Mouse (Mus musculus) forebrain, embryonic 15.5 days (tissue): ENCODE data around the gene Tm6sf2. TPM values are rescaled to one million over a fixed set of nuclear protein-coding genes. Genes with fewer than 3 reads are reported as not detected.

Source experiments
- ATAC-seq: fragments of 200-750 bp; cut with Nextera tagmentation; replicated peaks from 2 replicates; pipeline ENCODE4 v1.8.0; 2017; ENCODE audit warnings: mild to moderate bottlenecking, moderate TSS enrichment, moderate library complexity
- H3K27ac ChIP-seq: fragments of 300-500 bp; sonication (generic); replicated peaks from 2 replicates; pipeline ENCODE4 v1.5.1; 2015; ENCODE audit warnings: mild to moderate bottlenecking, inconsistent platforms
- H3K27me3 ChIP-seq: fragments of 300-500 bp; sonication (generic); 2 replicates; pipeline ENCODE4 v1.6.1; 2015; ENCODE audit warnings: inconsistent platforms
- H3K36me3 ChIP-seq: fragments of 300-500 bp; sonication (generic); 2 replicates; pipeline ENCODE4 v1.6.1; 2015; ENCODE audit warnings: mild to moderate bottlenecking, inconsistent platforms
- H3K4me1 ChIP-seq: fragments of 300-500 bp; sonication (generic); 2 replicates; pipeline ENCODE4 v1.6.1; 2015; ENCODE audit warnings: inconsistent platforms
- H3K4me2 ChIP-seq: fragments of 300-500 bp; sonication (generic); replicated peaks from 2 replicates; pipeline ENCODE4 v1.6.1; 2015; ENCODE audit warnings: mild to moderate bottlenecking, inconsistent platforms
- H3K4me3 ChIP-seq: fragments of 300-500 bp; sonication (generic); 2 replicates; pipeline ENCODE4 v1.5.1; 2015; ENCODE audit warnings: mild to moderate bottlenecking, inconsistent platforms
- H3K9ac ChIP-seq: fragments of 300-500 bp; sonication (generic); replicated peaks from 2 replicates; pipeline ENCODE4 v1.6.1; 2015; ENCODE audit warnings: mild to moderate bottlenecking, inconsistent platforms
- H3K9me3 ChIP-seq: fragments of 300-500 bp; sonication (generic); 2 replicates; pipeline ENCODE4 v1.6.1; 2016; ENCODE audit warnings: inconsistent platforms
- WGBS: fragments of 180-500 bp; shearing (Covaris S2); methylation state at CpG from one replicate; pipeline ENCODE4 v1.1.7; 2015; ENCODE audit warnings: mixed read lengths; 5-methylcytosine and 5-hydroxymethylcytosine counted together
- microRNA-seq: library from miRNA; unstranded; fragments of <30 nt; microRNA quantifications from one replicate; pipeline ENCODE4, GENCODE M21; 2016
- polyA plus RNA-seq: library from polyadenylated mRNA; unstranded; fragments of >200 nt; fragmentation: Nextera tagmentation; extraction: Ambion mirVana; gene quantifications from 2 replicates; pipeline ENCODE4 v1.2.1, GENCODE M21; 2015

The Tm6sf2 gene
- polyA plus RNA-seq, 1 experiment from 2014 or later, result 1.5 TPM

DNA sequence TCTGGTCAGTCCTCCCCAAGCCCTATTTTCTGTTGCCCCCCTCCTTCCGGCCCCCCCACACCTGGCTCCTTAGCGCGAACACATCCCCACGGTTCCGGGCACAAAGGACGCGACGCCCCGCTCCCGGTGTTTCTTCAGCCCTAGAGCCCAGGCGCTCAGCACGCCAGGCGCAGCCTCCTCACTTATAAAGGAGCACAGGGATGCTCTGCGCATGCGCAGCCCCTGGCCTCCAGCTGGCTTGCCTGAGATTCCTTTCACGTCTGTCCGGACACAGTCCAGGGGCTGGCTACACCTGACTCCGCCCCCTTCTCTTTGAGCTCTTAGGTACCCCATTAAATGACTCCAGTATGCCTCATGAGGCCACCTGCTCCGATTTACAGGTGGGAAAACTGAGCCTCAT lies 47.9 kb downstream of the Tm6sf2 start, which contains the start of gene Ncan:
Gene Ncan (minus strand): TSS at position 207 of the 400 bp plus-strand sequence.
- peak within 1 kb of the TSS; percentile 99 for H3K27ac ChIP-seq
- peak within 1 kb of the TSS; percentile 70 for H3K4me2 ChIP-seq
- H3K9ac ChIP-seq, result peak within 1 kb of the TSS; percentile 90
- H3K27me3 ChIP-seq, result peaks cover 3% of the 10 kb centered on the region; the same call in 1 of the 2 replicates
- H3K4me1 ChIP-seq, result peaks cover 27% of the 10 kb centered on the region
- no peaks in the 10 kb centered on the region for H3K9me3 ChIP-seq
- peaks cover 10% of the 10 kb centered on the region for H3K36me3 ChIP-seq
- peak; percentile 68 for ATAC-seq
- 1% methylated on average over 19 of the region's 19 CpGs for WGBS
- H3K4me3 ChIP-seq, result peak within 1 kb of the TSS; percentile 70

DNA sequence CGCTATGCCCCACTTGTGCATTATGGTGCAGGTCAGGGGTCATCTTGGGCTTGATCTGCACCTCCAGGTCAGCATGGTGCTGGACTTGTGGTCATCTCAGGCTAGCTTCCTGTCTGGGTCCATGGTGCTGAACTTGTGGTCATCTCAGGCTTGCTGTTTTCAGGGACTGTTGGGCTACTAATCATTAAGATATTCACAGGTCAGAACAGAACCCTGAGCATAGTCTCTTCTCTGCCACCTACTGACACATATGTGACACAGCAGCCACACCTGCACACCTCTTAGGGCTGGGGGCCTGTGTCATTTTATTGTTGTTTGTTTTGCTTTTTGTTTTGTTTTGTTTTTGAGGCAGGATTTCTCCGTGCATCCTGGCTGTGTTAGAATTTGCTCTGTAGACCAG lies 50.1 kb downstream of the Tm6sf2 start:
- Histone ChIP-seq H3K4me2 (no peak overlapping the region), H3K4me3 (no peak overlapping the region), H3K9me3 (no peaks in the 10 kb centered on the region), H3K27ac (no peak overlapping the region), H3K4me1 (peaks cover 11% of the 10 kb centered on the region), H3K9ac (no peak overlapping the region), H3K27me3 (peaks cover 3% of the 10 kb centered on the region; the same call in 1 of the 2 replicates), H3K36me3 (no peaks in the 10 kb centered on the region)
- no peak for ATAC-seq
- 62% methylated on average over 2 of the region's 2 CpGs for WGBS

DNA sequence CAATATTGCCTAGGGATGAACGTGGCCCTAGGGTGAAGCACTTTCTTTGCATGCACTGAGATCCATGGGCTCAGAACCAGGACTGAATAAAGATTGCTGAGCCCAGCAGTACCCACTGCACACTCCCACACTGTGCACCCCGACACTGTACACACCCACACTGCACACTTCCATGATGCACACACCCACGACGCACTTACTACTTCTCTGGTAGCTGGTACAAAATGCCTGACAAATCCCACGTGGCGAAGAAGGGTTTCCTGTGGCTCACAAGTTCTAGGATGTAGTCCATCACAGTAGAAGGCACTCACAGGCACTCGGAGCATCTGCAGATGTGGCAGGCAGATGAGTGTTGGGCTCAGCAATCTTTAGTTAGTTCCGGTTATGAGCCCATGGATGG lies 52.3 kb downstream of the Tm6sf2 start:
- Histone ChIP-seq H3K4me2 (no peak overlapping the region), H3K4me3 (no peak overlapping the region), H3K27me3 (peaks cover 3% of the 10 kb centered on the region; the same call in 1 of the 2 replicates), H3K9me3 (no peaks in the 10 kb centered on the region), H3K9ac (no peak overlapping the region), H3K4me1 (peaks cover 19% of the 10 kb centered on the region), H3K27ac (no peak overlapping the region), H3K36me3 (no peaks in the 10 kb centered on the region)
- no peak for ATAC-seq
- 66% methylated on average over 8 of the region's 8 CpGs for WGBS

DNA sequence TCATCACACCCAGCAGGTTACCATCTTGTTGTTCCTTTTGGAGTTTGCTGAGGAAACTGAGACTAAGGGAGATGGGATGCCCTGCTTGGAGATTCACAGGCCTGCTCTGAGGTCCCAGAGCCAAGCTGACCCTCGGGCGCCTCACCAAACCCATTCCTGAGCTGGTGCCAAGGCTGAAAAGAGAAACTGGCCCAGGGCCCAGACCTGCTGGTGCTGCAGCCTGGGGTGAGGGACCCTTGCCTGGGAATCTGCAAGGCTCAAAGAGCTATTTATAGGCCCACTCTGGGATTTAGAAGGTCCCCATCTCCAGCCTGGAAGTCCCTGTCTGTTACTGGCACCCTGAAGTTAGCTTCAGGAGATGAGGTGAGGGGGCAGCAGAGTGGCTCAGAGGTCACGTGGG lies 55.7 kb downstream of the Tm6sf2 start:
- H3K4me1 ChIP-seq, result peaks cover 34% of the 10 kb centered on the region
- H3K9me3 ChIP-seq, result no peaks in the 10 kb centered on the region
- peaks cover 9% of the 10 kb centered on the region; the same call in 1 of the 2 replicates for H3K36me3 ChIP-seq
- no peak overlapping the region; the same call in 1 of the 2 replicates for H3K9ac ChIP-seq
- peak overlapping the region; percentile 74 for H3K27ac ChIP-seq
- 40% methylated on average over 3 of the region's 3 CpGs for WGBS
- H3K27me3 ChIP-seq, result peaks cover 3% of the 10 kb centered on the region; the same call in 1 of the 2 replicates
- H3K4me3 ChIP-seq, result no peak overlapping the region
- no peak; the same call in 1 of the 2 replicates for ATAC-seq
- H3K4me2 ChIP-seq, result no peak overlapping the region

DNA sequence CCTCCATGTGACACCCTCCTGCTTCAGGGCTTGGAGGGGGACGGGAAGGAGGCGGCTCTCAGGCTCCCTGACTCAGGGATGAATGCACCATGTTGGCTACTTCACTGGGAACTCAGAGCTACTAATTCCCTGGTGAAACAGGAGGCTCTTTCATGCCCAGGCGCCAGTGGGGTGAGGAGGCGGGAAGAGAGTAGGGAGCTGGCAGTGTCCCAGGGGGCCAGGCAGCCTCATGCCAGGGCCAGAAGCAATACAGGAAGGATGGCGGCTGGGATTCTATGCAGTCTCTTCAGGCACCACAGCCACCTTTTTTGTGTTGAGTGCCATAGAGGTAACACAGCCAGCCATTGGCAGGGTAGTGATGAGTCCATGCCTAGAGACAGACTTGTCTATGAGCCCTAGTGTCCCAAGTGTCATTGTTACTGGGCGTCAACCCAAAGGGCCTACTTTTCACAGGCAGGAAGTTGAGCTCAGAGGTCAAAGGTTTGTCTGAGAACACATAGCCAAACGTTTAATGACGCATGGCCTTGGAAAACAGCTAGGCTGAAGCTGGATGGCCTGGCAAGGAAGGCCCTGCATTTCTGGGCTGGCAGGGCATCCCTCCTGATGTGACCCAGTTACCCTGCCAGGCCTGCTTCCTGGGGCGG lies 56.7 kb downstream of the Tm6sf2 start:
- WGBS, result 48% methylated on average over 9 of the region's 9 CpGs
- no peak overlapping the region for H3K9ac ChIP-seq
- peaks cover 34% of the 10 kb centered on the region for H3K4me1 ChIP-seq
- peak; percentile 59 for ATAC-seq
- no peaks in the 10 kb centered on the region for H3K9me3 ChIP-seq
- H3K36me3 ChIP-seq, result peaks cover 13% of the 10 kb centered on the region; the same call in 1 of the 2 replicates
- peak overlapping the region; percentile 74 for H3K27ac ChIP-seq
- H3K4me2 ChIP-seq, result no peak overlapping the region
- H3K4me3 ChIP-seq, result no peak overlapping the region
- peaks cover 3% of the 10 kb centered on the region; the same call in 1 of the 2 replicates for H3K27me3 ChIP-seq

Small RNA genes within 50 kb of the gene (microRNA-seq; reads per million reads assigned to microRNA genes)
- 2.9 reads per million, percentile 6 among the genes with 10 or more reads in this experiment for gene Mir7066

Other genes with a start within 250 kb of the Tm6sf2 start
- 54.7 and 55.3 TPM in 2 replicates for gene Pbx4, start 240.4 kb upstream of the Tm6sf2 start, polyA plus RNA-seq
- gene Cilp2, start 185.2 kb upstream of the Tm6sf2 start, polyA plus RNA-seq, result 3.6 and 4.0 TPM in 2 replicates
- gene Tssk6, start 170.7 kb upstream of the Tm6sf2 start, polyA plus RNA-seq, result 3.4 and 3.8 TPM in 2 replicates
- 173 and 179 TPM in 2 replicates for gene Ndufa13, start 170.4 kb upstream of the Tm6sf2 start, polyA plus RNA-seq
- 8.9 and 9.0 TPM in 2 replicates for gene Yjefn3, start 170.2 kb upstream of the Tm6sf2 start, polyA plus RNA-seq
- gene Gatad2a, start 76.5 kb upstream of the Tm6sf2 start, polyA plus RNA-seq, result 28.3 and 35.5 TPM in 2 replicates
- gene Mau2, start 30.2 kb upstream of the Tm6sf2 start, polyA plus RNA-seq, result 84.5 and 85.9 TPM in 2 replicates
- gene Sugp1, start 30.1 kb upstream of the Tm6sf2 start, polyA plus RNA-seq, result 60.9 and 66.5 TPM in 2 replicates
- gene Hapln4, start 10.5 kb downstream of the Tm6sf2 start, polyA plus RNA-seq, result 0.15 and 0.38 TPM in 2 replicates
- 144 and 152 TPM in 2 replicates for gene Ncan, start 47.9 kb downstream of the Tm6sf2 start, polyA plus RNA-seq
- gene Nr2c2ap, start 58.4 kb downstream of the Tm6sf2 start, polyA plus RNA-seq, result 43.0 and 43.3 TPM in 2 replicates
- gene Rfxank, start 66.2 kb downstream of the Tm6sf2 start, polyA plus RNA-seq, result 11.5 and 13.4 TPM in 2 replicates
- 48.4 and 50.3 TPM in 2 replicates for gene Borcs8, start 66.6 kb downstream of the Tm6sf2 start, polyA plus RNA-seq
- gene Mef2b, start 66.8 kb downstream of the Tm6sf2 start, polyA plus RNA-seq, result 0.22 and 0.23 TPM in 2 replicates
- 54.2 and 58.1 TPM in 2 replicates for gene Tmem161a, start 99.4 kb downstream of the Tm6sf2 start, polyA plus RNA-seq
- gene Slc25a42, start 139.4 kb downstream of the Tm6sf2 start, polyA plus RNA-seq, result 3.8 and 4.4 TPM in 2 replicates
- 83.3 and 85.6 TPM in 2 replicates for gene Sugp2, start 161.3 kb downstream of the Tm6sf2 start, polyA plus RNA-seq
- 90.3 and 94.5 TPM in 2 replicates for gene Armc6, start 161.5 kb downstream of the Tm6sf2 start, polyA plus RNA-seq
- gene Homer3, start 209.9 kb downstream of the Tm6sf2 start, polyA plus RNA-seq, result 52.5 and 55.7 TPM in 2 replicates
- 52.2 and 53.8 TPM in 2 replicates for gene Ddx49, start 229.6 kb downstream of the Tm6sf2 start, polyA plus RNA-seq
- 266 and 271 TPM in 2 replicates for gene Cope, start 229.6 kb downstream of the Tm6sf2 start, polyA plus RNA-seq
- gene Cers1, start 242.9 kb downstream of the Tm6sf2 start, polyA plus RNA-seq, result 31.3 and 31.9 TPM in 2 replicates